Mouse (Mus musculus): Measurements from ENCODE around the gene Notch1.

The Notch1 gene

DNA sequence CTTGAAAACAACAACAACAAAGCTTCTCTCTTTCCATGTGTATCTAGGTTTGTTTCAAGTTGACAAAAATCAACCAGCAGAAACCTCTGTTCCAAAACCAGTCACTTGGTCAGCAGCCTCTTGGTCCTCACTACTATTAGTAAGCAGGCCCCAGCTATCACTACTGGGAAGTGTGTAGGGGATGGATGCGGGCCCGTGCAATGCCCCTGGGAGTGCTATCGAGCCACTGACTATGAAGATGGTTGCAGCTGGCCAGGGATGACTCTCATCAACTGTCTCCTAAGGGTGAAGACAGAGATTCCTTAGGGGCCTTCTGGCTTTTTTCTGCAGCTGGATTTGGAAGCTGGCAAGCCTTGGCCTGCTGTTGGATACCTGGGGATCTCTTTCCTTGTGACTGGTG, 13.4 kb upstream of the Notch1 start:
- DNase-seq (ENCODE audit: low spot score), result no peak

DNA sequence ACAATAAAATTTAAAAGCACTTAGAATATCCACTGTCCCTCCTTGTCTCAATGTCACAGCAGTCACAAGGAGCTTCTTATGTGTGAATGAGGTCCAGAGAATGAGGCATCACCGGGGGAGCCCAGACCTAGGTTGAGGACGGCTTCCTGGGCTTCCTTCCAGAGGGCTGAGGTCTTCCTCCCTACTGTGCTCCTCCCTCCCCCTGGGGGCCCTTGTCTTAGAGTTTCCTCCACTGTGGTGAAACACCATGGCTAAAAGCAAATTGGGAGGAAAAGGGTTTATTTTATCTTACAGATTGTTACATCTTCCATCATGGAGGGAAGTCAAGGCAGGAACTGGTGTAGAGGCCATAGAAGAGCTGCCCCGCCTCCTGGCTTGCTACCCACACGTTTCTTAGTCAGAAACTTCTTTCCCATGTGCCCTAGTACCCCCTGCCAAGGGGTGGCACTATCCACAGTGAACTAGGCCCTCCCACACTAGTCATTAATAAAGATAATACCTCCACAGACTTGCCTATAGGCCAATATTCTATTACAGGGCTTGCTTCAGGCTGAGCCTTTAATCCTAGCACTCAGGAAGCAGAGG, 12.8 kb upstream of the Notch1 start:
- DNase-seq (ENCODE audit: low spot score), result peak; percentile 74

DNA sequence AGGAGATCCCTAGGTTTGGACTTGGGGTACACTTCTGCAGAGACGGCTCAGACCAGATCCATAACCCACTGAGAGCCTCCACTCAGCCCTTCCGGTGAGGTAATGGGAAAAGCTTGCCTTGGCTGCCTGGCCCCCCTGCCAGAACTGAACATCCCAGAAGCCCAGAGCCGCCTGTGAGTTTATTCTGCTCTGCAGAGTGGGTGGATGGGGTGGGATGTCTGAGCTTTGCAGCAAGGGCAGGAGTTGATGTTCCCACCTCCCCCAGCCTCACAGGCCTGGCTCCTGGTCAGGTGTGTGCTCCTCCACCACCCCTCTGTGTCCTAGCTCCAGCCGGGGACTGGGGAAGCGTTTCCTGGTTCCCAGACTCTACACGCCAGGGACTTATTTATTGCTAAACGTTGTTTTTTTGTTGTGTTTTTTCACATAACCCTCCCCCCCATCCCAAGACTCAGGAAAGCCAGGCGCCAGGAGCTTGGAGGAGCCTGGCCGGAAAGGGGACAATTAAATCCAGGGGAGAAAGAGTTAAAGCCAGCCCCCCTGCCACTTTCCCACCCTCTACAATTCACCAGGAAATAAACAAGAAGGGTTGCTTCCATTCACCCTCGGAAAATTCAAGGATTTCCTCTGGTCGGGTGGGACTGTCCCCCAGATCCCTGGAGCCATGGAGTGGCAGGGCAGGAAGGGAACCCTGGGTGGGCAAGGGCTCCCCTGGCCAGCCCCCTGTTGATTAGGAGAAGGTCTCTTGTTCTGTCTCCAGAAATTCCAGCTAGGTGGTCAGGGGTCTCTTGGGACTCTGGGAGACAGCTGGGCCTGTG, 10.2 kb upstream of the Notch1 start:
- DNase-seq (ENCODE audit: low spot score), result no peak

DNA sequence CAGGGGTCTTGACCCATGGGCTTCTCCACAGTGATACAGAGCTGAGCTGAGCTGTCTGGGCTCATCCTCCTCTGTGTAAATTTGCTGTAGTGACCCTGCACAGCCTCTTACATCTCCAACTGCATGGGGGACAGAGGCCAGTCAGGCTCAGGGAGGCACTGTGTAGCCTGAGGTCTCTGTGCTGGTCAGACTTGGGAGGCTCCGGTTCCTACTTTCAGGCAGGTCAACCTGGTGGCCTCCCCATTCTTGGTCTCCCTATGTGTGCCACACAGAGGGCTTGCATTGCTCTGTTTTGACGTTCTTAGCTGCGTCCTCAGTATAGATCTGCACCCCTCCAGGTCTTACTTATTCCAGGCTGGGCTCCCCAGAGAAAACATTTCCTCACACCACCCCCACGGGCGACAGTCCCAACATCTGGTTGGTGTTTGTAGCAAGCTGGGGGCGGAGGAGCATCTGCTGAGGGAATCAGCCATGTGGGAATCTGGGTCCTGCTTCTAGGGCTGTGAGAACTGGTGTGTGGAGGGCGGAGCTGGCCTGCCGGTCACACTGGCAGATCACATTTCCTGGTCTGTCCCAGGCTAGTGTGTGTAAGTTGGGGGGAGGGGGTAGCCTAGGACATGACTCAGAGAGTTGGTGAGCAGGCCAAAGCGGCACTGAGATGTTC, 9.0 kb upstream of the Notch1 start:
- peak; percentile 88 for DNase-seq (ENCODE audit: low spot score)

DNA sequence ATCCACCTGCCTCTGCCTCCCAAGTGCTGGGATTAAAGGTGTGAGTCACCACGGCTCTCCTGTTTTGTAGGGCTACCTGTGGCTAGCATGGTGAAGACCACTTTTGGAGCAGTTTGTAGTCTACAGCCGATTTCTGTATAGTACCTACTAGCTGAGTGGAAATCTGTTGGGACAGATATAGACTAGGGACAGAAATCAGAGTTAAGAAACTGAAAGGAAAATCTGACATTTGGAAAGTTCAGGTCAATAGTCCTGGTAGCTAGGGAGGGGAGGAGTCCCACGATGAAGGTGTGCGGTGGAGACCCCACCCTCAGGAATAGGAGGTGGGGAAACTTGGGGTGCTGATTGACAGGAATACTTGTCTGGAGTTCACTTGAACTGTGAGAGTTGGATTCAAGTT, 5.9 kb upstream of the Notch1 start:
- DNase-seq (ENCODE audit: low spot score), result no peak

DNA sequence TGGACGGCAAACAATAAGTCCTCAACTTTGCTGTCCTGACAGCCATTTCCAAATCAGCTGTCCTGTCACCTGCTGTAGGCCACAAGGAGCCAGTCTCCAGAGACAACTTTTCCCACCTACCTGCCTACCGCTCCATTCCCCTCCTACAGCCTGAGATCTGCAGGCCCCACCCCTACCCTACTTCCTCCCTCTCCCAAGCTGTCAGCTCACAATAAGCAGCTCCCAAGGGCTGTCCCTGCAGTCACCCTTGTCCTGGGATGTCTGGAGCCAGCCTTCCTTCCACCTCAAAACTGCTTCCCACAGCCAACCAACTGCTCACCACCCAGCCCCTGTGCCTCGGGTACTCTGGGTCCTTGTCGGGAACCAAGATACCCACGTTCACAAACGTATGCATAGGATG, 3.3 kb upstream of the Notch1 start:
- DNase-seq (ENCODE audit: low spot score), result peak; percentile 54

DNA sequence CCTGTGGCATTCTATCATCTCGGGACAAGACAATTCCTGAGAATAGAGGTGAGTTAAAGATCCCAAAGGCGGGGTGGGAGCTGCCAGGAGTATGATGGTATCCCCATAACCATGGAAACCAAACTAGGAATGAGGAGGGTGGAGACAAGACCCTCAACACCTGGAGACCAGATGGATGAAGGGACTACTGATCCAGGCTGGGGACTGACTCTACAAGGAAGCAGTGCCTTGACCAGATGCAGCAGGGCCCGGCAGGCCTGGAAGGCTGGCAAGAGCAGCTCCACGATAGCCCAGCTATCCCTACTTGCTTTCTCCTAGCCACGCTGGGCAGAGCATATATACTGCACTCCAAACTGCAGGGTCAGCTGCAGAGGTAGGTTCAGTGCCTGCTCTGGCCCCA, 524 bp upstream of the Notch1 start:
- DNase-seq (ENCODE audit: low spot score), result no peak

DNA sequence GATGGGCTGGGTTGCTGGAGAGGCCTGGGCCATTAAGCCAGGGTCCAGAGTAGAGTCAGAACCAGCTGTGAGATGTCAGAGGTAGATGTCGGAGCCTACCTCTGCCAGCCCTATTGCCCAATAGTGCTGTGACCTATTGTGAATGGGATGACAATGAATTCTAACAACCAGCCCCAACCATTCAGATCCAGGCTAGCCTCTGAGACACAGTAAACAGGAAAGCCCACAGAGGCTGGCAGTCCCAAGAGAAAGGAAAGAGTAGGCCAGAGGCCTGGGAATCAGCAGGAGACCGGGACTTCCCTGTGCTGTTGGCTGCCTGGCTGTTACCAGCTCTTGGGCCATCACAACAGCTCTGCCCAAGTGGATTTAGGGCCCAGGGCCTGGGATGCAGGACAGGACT, 1.1 kb downstream of the Notch1 start:
- peak; percentile 84 for DNase-seq (ENCODE audit: low spot score)

DNA sequence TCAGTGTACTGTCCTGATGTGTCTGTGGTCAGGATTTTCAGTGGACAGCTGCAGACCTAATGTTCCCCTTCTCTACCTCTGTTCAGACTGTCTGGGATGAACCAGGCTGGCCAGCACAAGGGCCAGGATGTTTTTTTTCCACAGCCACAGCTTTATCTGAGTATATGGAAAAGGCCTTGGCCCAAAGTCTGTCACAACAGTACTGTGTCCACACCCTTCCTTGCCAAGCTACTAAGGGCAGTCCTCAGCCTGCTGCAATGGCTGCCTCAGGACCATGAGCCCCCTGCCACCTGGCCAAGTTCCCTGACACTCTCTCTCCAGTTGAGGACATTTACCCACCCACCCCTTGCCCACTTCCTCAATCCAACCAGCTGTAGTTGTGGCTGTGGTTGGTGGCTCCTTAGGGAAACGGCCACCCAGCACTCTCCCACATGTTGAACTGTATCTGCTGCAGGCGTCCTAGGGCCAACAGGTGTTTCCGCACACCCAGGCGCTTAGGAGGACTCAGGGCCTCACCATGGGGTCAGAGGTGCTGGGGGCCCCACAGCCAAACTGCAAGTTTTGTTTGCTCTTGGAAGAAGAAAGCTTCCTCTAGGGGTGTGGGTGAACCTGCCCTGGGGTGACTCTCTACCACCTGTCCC, 3.2 kb downstream of the Notch1 start:
- peak; percentile 55 for DNase-seq (ENCODE audit: low spot score)

DNA sequence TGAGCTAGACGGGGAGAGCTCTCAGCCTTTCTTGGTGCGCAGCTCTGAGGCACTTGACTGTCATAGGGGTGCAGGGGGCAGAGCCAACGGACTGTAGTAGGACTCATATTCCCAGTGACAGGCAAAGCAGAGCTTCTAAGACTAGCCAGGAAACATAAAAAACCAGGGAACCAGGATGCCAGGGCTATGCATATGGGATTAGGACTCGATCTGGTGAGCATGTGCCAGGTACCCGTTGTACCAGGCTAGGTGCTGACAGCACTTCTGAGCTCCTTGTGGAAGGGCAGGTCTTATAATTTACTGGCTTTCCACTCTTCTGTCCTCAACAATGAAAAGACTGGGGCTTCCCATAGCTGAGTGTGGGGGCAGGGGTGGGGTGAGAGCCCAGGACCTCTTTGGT, 7.8 kb downstream of the Notch1 start:
- no peak for DNase-seq (ENCODE audit: low spot score)

DNA sequence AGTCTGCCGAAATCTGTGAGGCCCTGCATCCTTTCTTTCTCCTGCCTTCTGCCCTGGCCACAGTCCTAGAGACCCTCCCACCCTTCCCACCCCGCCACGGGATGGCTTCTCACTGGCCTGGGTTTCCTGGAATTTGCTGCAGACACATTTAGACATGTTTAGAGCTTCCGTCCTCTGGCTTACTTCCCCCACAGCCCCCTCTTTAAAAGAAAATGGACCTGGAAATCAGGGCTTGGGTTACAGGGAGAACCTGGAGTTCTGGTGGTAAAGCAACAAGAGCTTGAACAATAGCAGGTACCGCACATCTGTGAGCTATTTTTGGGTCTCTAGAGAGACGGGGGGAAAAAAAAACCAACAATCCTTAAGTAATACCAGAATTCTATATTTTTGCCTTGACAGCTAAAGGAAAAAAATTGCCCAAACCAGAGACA, 8.5 kb downstream of the Notch1 start:
- DNase-seq (ENCODE audit: low spot score), result peak; percentile 69

DNA sequence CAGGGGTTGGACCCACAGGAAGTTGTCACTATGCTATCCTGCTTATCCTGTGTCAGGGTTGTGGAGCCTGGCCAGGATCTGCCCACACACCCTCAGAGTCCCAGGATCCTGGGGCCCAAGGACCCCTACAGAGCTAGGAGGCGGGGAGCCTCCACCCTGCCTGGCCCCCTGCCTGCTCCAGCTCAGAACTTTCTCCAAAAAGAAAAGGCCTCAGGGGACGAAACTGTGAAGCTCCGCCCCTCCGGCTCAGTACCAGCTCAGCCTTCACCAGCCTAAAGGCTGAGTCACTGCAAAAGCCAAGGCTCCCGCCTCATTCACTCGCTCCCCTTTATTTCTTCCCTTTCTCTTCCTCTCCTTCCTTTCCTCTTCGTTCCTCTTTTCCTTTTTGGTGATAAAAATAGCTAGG, 9.0 kb downstream of the Notch1 start:
- DNase-seq (ENCODE audit: low spot score), result peak; percentile 93

DNA sequence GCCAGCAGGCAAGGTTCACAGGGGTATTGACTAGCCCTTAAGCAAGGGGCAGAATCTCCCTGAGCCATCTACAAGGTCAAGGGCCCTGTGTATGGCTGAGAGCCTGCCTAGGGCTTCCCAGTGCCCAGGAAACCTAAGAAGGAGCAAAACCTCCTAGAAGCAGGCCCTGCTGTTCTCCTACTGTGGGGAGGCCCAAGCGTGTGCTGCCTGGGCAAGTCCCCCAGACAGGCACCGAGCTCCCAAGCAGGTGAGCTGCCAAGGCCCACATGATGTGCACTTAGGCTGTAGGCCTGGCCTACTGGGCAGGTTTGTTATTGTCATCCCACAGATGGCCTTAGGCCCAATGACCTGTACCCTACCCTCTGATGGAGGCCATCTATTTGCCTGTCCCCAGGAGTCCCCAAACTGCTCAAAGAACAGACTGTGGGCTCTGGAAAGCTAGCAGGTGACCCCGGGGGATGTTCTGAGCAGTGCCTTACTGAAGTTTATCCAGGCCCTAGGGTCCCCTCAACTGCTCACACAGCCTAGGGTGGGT, 9.7 kb downstream of the Notch1 start:
- peak; percentile 76 for DNase-seq (ENCODE audit: low spot score)

DNA sequence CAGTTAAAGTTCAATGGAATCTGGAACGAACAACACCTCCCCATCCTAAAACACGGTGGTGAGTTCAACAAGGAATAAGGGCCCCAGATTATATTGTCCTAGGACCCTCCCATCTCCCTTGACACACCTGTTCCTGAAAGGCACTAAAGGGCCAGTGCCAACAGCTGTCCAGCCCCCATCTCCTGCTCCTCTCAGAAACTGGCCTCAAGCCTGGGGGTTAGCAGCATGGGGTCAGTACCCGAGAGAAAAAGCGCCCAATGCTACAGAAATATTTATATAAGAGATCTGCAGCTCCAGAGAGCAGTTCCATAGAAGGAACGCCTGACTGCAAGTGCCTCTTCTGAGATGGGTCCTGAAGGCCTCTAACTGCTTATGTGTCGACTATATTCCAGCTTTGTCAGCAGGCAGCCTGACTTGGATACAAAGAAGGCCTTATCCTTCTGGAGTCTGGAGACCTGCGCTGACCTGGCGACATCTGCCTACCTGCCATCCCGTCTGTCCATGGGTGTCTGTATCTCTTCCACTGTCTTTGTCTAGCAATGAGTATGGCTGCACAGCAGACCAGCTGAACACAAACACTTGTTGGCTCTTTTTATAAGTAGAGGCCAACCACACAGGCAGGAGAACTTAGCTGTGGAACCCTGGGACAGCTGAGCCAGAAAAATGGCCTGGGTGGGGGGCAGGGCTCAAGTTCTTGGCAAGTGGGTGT, 11.5 kb downstream of the Notch1 start:
- DNase-seq (ENCODE audit: low spot score), result no peak

DNA sequence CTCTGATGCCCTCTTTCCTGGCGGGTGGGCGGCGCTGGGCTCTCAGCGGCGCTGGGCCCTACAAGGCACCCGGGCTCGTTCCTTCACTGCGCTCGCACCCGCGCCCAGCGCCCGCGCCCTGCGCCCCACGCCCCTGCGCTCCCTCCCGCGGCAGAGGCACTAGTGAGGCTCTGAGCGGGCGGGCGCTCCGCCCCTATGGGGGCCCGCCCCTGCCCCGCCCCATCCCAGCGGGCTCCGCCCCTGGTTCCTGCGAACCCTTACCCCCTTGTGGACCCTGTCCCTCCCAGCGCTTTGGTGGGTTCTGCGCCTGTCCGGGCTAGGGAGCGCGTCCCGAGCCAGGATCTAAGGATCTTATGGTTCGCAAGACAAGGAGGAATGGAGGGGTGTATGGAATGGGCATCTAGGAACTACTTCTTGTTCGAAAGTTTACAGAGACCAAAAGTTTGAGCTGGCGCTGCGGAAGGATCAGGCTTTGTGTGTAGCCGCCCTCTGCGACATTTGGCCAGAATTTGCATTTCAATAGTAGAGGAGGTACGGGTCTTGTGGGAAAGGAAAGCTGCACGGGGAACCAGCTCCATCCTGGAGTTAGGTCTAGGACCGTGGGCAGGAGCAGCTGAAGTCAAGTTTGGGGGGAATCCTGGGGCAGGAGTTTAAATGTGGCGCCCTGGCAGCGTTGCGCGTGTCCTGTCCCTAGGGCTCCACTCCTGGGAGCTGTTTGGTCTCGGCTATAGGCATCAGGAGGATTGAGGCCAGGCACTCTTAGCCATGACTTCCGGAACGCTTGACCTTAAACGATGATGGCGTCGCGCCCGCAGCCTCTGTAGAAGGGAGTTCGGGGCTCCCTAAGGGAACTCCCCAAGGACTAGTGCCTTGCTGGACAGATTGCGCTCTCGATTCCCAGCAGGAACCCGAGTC, 12.5 kb downstream of the Notch1 start:
- no peak for DNase-seq (ENCODE audit: low spot score)

DNA sequence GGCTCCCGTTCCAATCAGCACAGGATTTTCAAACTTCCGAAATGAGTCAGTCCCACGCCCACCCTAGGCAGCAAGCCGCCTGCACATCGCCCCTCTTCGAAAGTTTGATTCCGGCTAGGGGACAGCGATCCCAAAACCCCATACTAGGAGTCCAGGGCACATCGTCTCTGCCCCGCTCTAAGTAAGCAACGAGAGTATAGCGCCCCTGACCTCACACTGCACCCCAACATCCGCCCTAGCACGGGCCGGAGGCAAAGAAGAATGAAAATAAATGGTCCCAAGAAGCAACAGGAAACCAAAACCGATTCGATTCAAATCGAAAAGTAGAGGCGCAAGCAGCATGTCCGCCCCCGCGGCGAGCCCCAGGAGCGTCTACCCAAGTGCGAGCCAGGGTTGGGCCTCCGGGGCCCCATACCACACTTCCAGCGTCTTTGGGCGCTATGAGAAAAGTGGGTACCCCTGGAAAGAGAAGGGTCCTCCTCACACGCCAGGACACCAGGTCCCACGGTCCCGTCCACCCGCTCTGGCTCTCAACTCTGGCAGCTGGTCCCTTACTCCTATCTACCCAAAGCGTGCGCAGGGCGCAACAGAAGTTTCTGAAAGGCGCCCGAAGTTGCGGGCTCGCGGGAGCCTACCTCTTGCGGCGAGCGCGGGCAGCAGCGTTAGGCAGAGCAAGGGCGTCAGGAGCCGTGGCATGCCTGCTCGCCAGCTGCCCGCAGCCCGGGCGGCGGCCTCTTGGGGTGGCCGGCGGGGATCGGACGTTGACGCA, 13.4 kb downstream of the Notch1 start:
- DNase-seq (ENCODE audit: low spot score), result no peak

DNA sequence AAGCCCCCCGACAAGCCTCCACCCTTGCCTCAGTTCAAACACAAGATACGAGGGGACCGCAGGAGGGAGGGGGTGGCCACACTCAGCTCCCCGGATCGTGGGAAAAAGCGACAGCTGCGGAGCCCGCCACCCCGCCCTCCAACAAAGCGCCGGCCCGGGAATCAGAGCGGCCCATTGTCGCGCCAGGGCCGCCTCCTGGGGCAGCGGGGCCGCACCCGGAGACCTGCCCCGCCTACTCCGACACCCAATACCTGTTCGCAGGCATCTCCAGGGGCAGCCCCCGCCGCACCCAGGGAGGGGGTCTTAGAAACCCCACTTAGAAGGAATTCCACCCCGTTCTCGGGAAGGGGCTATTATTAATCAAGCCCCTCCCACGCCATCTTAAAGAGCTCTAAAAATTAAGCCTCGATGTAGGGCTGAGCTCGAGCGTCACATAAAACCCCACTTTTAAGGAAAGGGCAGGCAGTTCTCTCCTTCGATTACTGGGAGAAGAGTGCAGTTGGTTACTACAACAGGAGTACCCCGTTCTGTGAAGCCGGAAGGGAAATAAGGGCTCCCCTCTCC, 14.1 kb downstream of the Notch1 start:
- DNase-seq (ENCODE audit: low spot score), result no peak

DNA sequence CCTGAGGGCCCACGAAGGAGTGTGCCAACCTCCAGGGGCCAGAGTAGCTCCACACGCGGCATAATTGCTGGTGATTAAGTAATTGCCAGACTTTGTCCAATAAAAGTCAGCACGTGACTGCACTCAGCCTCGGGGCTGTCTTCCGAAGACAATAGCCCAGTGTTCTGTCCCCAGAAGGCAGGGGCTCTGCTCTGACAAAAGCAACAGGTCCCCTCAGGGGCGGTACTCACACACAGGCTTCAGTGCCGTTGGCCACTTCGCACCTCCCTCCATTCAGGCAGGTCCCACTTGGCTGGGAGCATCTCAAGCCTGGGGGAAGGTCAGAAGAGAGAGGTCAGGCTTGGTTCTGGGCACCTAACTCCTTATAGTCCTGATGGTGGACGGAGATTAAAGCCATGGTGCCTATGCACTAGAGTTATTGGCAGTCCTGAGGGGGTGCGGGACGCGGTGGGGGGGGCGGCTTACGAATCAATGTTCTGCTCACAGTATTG, 14.8 kb downstream of the Notch1 start:
- peak; percentile 73 for DNase-seq (ENCODE audit: low spot score)

DNA sequence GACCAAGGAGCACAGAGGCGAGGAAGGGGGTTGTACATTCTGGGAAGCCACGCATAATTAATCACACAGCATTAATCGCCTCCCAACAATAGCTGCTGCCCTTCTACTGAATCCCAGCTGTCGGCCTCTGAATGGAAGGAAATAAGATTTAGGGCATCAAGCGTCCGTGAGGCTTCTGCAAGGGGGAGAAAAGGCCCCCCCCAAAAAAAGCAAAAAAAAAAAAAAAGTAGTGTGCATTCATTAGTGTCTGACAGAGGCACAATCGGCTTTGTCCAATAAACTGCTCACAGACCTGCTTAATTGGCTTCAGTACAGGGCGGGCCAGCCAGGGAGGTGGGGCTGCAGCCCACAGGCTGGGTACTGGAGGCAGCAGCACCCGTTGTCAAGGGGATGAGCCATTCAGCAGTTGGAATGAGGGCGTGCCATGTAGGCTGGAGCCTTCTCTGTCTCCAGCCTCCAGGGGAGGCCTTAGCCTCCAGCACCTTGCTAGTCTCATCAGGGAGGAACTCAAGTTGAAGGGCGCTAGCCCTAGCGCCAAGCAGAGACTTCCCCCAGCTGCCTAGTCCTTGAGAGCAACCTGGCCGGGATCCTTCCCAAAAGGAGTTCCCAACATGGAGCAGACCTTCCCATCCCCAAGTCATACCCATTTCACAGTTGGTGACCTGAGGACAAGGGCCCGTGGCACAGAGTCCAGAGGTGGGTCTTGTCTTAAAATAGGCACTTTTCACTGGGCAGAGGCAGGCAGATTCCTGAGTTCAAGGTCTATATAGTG, 15.7 kb downstream of the Notch1 start:
- DNase-seq (ENCODE audit: low spot score), result no peak
